Mouse (Mus musculus) G1E (cell line): ENCODE results near the gene Anxa8.

Source experiments
- CTCF ChIP-seq: IDR thresholded peaks from 2 replicates; pipeline ENCODE4 v1.5.1; 2012; ENCODE audit warnings: low read depth, low read length, inconsistent platforms, mixed read lengths
- GATA1 ChIP-seq: IDR thresholded peaks from 2 replicates; pipeline ENCODE4 v1.6.1; 2012; ENCODE audit warnings: borderline replicate concordance, low read length, inconsistent platforms, mixed read lengths
- GATA2 ChIP-seq: IDR thresholded peaks from 2 replicates; pipeline ENCODE4 v1.6.1; 2012; ENCODE audit warnings: low read depth, low read length, inconsistent platforms, borderline replicate concordance

DNA sequence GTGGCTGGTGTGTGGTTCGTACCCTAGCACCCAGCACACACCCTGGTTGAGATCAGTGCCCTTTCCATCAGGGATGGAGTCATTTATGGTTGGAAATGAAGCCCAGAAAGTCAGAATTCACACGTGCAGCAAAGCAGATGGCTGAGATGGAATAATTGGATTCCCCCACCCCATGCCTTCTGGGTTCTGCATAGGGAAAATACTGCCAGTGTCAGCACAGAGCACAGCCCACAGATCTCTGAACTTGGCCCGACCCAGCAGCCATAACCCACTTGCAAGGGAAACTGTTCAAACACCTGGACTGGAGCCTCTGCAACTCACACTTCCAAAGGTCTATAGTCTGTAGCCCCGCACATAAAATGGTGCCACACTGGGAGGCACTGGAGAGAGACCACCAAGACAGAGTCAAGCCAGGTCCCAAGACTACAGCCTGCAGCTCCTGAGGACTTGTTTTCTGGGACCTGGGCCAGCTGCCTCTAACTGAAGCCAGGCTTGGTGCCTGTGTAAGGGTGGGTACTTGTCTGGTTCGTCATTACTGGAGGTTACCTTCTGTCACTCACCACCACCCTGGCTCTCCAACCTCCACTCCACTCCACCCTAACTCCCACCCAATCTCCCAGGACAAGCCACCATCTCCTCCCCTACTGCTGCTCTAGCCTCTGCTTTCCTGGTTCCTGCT lies 35.5 kb upstream of the Anxa8 start:
- TF ChIP-seq CTCF (no peak), GATA1 (no peak), GATA2 (no peak)
